Mouse (Mus musculus): ENCODE results near the gene Hoxb8.

The Hoxb8 gene

DNA sequence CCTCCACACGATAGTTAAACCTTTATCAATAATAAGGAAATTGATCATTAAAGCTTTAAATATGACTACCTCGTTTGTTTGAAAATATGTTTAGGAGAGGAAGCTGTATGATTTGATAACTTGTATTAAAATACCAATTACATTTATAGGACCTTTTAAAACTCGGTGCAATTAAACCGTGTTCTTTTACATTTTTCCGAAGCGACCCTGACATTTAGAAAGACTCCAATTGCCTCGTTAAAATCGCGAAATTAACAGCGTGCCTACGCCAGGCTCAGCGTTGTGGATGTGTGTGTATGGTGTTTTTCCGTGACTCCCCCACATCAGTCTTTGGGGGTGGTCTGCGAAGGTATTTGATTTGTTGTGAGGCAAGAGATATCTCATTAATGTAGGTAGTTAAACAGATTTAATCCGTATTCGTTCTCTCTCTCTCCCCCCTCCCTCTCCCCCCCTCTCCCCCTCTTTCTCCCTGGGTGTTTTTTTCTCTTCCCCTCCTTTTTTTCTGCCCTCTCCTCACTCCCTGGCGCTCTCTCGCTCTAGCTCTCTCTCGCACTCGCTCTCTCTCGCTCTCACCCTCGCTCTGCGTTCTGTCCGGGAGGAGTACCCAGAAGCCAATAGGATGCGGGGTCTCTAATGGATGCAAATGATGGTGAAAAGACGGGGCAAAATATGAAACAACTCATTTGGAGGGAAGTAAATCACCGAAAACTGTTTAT, at the start of gene Hoxb8:
Gene Hoxb8, plus strand, starts transcription at position 51 of the 716 bp plus-strand sequence.
- no peak for TF ChIP-seq GATA4 (IDR thresholded peaks at IDR 0.05; ENCODE audit: insufficient replicate concordance, low read length)

DNA sequence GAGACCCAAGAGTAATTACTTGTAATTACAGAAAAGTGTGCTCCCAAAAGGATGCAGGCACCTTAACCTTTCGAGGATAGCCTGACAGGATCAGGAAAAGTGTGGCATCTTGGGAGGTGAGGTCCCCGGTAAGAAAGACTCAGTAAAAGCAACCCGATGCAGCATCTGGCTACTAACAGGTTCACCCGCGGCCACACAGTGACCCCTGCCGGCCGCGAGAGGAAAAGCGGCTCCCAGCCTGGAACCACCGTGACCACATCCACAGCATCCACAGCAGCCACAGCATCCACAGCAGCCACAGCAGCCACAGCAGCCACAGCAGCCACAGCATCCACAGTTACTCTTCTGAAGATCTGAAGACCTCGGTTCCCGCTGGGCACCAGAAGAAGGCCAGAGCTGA, 46.8 kb upstream of the Hoxb8 start:
- TF ChIP-seq GATA4 (IDR thresholded peaks at IDR 0.05; ENCODE audit: insufficient replicate concordance, low read length), result no peak

DNA sequence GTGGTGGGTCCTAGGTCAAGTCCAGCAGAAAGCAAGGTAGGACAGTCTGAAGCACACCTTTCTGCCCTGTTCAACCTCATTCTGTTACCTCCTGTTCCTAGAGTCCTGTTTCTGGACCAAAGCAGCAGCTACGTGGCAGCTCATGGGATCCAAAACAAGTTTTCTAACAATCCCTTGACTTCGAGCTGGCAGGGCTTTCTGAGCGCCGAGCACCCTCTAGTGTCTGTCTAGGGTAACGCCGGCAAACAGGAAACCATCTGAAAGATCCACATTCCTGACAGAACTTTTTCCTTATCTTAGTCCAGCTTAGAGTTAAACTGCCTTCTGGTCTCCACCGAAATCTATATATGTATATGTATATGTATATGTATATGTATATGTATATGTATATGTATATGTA, 41.5 kb upstream of the Hoxb8 start:
- no peak for TF ChIP-seq GATA4 (IDR thresholded peaks at IDR 0.05; ENCODE audit: insufficient replicate concordance, low read length)

DNA sequence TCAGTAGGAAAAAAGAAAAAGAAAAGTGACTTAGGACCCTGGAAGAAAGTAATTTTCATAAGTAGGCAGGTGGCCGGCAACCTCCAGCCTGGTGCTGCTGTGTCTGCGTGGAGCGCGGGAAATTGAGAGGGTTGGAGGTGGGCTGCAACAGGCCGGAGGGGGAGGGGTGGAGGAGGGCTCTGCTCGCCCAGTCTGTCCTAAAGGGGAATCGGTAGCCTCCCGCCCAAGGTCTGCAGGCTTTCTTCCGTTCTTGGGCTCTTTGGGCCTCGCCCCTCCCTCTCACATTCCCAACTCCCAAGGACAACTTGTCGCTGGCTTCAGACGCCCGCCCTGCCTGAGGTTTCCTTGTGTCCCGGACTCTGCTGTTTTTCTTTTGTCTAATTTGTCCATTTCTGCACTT, 30.8 kb upstream of the Hoxb8 start:
- no peak for TF ChIP-seq GATA4 (IDR thresholded peaks at IDR 0.05; ENCODE audit: insufficient replicate concordance, low read length)

DNA sequence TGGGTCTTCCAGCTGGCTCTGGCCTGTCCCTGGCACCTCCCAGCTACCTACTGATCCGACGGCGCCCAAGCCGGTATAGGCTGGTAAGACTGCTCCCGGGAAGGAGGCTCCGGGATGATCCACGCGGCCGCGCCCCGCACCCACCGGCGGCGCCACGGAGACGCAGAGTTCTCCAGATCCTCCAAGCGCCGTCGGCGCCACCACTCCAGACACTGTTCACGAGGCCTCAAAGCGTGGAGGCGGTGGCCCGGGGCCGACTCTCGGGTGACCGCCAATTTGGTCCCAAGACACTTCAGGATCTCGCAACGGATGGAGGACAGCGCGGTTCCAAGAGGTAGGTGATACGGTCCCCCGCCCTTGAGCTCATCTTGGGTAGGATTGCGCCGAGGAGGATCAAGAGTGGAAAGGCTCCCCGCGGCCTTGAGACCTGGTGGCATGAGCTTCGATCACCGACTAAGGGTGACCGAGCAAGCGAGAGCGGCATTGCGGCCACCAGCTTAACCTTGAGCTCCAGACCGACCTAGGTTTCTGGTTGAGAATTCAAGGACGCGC, 30.1 kb upstream of the Hoxb8 start:
- TF ChIP-seq GATA4 (IDR thresholded peaks at IDR 0.05; ENCODE audit: insufficient replicate concordance, low read length), result no peak

DNA sequence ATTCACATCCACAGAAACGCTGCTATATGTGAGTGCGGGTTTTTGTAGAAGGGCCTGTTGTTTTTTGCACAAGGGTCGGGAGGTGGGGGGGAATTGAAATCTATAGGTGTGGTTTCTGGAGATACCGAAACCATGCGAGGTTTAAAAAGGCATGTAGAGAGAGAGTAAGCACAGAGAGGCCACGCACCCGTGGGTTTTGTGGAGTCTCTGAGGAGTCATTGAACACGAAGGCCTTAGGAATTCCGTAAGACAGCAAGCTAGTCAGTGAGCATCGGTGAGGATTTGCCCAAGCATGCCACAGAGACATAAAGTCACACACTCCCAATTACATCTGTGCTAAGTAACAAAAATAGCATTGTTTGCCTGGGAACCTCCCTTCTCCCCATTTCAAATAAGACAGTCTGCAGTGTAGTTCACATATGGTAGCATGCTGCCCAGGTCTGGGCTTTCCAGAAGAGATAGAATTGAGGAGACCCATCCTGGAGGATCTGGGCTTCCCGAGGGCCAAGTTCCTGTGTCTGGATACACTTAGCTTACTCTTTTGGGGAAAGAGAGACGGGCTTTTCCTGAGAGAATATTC, 29.1 kb upstream of the Hoxb8 start:
- no peak for TF ChIP-seq GATA4 (IDR thresholded peaks at IDR 0.05; ENCODE audit: insufficient replicate concordance, low read length)

DNA sequence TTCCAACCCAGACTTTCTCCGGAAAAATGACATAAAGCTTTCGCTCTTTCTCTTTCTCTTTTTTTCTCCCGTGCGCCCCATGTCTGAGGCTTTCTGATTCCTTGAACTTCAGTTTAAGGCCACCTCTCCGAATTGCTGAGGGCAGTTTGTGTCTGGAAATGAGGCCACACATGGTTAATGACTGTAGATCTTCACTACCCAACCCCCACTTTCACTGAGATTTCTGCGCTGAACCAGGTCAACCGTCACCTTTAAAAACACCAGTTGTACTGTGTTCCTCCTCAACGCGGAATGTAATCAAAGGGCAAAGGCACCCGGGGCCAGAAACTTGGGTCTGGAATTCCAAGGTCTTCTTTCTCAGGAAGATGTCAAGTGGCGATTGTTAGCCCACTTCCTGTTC, 27.5 kb upstream of the Hoxb8 start:
- TF ChIP-seq GATA4 (IDR thresholded peaks at IDR 0.05; ENCODE audit: insufficient replicate concordance, low read length), result no peak

DNA sequence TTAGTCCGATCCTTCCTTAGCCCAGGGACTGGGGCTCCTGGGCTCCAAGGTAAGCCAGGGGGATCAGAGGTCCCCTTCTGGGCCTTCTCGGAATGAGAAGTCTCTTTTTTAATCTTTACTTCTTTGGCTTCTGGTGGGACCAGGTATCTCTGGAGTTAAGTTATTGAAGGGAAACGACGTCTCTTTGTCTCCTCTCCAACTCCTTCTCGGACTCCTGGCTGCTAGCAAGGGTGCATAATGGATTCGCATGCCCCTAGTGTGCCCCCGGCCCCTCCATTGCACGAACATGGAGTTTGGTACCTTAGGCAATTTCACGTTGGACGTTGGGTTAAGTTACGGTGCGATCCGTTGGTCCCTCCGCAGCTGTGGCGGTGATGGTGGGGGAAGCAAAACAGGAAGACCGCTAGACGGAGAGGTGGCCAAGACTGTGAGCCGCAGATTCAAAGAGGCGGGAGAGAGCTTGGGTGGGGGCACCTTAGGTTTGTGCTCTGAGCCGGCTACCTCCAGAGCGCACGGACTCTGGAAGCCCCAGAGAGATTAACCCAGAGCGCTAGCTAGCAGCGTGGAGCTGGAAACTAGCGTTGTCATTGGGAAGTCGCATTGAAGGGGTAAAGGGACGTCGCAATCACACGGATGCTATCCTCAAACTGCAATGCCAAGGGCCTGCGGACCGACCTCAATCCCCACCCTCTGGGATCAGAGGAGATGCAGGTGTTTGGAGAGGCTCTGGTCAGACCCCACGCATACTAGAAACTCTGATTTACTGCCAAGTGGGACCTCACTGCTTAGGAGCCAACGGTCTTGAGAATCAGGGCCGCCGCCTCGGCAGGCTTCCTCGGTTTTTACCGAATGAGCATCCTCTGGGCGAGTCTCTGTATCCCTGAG, 26.4 kb upstream of the Hoxb8 start:
- no peak for TF ChIP-seq GATA4 (IDR thresholded peaks at IDR 0.05; ENCODE audit: insufficient replicate concordance, low read length)

DNA sequence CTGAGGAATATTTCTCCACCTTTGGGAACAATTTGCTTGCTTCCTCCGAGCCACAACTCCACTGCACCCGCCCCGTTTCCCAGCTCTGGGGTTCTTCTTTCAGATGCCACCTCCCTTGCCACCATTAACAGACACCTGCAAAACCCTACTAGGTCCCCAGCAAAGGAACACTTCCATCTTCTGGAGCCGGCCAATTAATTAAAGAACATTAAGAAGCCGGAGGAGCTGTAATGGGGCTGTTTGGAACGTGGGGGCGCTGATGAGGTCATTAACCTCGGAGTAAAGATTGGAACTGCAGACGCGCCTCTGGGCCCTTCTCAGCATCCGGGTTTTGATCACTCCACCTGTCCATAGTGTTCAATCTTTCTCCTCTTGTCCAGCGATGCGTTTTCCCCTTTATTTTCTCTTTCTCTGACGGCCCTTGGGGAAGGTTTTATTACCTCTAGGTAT, 25.7 kb upstream of the Hoxb8 start:
- TF ChIP-seq GATA4 (IDR thresholded peaks at IDR 0.05; ENCODE audit: insufficient replicate concordance, low read length), result no peak

DNA sequence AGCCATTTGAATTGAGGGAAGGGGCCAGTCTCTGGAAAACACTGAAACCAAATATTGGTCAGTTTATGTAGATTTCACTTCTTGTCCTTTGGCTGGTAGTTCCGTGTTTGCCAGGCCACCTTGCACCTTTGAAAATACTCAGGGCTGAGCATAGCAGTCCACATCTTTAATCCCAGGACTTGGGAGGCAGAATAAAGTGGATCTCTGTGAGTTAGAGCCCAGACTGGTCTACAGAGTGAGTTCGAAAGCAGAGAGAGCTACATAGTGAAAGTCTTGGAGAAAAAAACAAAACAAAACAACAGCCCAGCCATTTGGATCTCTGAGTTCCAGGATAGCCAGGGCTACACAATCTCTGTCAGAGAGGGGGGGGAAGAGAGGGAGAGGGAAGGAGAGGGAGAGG, 24.6 kb upstream of the Hoxb8 start:
- no peak for TF ChIP-seq GATA4 (IDR thresholded peaks at IDR 0.05; ENCODE audit: insufficient replicate concordance, low read length)

DNA sequence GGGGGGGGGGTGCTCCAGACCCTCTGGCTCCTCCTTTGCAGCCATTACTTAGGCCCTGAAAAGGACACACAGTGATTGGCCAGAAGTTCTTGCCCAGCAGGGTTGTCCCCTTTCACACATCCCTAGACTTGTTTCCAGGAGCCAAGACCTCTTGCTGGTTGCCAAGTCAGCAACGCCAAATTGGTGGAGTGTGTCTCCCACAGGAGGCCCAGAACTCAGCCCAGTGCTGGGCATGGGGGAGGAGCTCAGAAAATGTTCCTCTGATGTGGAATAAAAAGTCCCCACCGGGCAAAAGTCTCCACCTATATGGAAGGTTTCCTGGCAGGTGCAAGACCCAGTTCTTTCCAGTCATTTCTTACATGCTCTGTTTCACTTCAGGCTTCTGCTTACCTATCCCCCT, 22.7 kb upstream of the Hoxb8 start:
- TF ChIP-seq GATA4 (IDR thresholded peaks at IDR 0.05; ENCODE audit: insufficient replicate concordance, low read length), result no peak

DNA sequence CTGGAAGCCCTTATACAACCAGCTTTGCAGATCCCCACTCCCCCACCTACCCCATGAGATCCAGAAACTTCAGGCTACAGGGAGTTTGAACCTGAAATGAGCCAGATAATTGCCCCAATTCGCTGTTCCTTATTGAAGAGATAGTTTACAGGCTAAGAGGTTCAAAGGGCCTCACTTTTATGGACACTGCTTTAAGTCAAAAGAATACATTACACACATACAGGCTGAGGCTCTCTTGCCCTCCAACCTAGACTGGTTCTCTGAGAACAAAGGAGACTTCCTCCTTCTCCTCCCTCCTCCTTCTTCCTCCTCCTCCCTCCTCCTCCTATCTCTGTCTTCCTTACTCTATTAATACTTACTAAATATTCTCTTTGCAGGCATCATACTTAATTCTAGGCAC, 22.2 kb upstream of the Hoxb8 start:
- TF ChIP-seq GATA4 (IDR thresholded peaks at IDR 0.05; ENCODE audit: insufficient replicate concordance, low read length), result no peak

DNA sequence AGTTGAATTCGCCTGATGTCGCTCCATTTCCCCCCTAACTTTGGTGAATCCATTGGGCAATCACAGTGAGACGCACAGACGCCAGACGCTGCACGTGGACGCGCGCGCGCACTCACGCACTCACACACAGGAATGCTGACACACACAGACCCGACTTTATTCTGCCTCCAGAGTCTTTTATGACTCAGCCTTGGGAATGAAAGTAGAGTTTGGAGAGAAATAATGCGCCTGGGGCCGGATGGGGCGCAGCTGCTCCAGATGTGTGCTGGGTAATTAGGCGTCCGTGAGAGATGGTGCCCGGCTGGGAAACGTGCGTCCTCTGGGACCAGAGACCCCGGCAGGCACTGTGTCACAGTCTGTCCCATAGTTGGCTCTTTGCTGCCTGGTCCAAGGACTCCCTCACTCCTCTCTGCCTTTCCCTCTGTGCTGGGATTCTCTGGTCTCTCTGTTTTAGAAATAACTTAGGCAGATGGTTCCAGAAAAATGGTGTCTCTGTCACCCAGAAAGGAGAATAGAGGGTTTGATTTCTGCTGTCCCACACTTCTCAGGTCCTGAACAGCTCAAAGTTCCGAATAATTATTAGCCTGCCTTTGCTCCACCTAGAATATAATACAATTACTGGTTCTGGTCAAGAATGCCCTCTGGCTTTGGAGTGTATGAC, 21.3 kb upstream of the Hoxb8 start:
- TF ChIP-seq GATA4 (IDR thresholded peaks at IDR 0.05; ENCODE audit: insufficient replicate concordance, low read length), result no peak

DNA sequence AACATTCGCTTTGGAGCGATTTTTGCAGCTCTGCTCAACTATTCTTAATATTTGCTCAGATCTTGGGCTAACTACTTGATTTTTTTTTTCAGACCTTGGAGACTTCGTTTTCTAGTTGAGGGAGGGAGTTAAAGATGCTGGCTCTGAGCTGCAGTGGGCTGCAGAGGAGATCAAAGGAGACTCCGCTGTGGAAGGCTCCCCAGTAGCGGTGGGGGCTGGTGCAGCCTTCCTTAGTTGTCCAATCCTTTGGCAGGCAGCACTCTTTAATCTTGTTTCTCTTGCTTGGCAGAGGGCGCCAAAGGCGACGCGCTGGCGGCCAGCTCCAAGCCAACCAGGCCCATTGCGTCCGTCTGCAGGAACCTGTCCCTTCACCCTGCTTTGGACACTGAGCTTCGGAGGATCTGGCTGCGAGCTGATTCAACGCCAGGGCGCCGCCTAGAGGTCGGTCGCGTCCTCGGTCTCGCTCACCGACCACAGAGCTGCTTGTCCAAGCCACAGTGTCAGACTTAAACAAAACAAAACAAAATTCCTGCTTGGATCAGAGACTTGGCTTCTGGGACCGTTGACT, 20.3 kb upstream of the Hoxb8 start:
- no peak for TF ChIP-seq GATA4 (IDR thresholded peaks at IDR 0.05; ENCODE audit: insufficient replicate concordance, low read length)
